Mouse (Mus musculus): ENCODE results near the gene Mvd.

Mvd gene

DNA sequence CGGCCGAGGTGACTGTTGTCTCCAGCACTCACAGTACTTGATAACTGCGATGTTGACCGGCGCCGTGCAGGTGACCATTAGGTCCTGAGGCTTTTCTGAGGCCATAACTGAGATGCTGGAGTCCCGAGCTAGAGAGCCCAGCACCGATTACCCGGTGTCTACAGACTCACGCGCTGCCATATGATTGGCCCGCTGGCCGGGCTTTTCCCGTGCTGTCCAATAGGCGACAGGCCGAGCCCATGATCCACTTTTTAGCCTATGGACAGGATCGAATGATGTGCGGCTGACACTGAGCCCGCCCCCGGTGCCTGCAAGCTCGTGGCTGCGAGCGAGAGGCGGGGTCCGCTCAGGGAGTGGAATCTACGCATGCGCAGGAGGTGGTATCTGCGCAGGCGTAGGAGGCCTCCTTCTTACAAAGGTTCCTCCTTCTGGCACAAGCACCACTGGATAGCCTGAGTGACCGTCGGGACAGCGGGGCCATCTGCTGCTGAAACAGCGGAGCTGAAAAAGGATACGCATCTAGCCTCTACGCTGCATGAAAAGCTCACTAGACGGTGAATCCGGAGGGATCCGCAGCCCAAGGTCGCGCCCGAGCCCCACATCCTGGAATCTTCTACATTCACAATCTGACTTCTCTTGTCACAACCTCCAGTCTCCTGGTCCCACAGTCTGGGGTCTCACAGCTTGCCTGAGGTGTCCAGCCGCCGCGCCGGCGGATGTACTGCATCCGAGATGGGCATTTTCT, at the start of gene Mvd:
Mvd (minus strand) TSS at position 161 of the 745 bp plus-strand sequence.
- peak; percentile 99 for DNase-seq (ENCODE audit: low spot score in 2 of 2)

- DNase-seq (ENCODE audit: low spot score in 2 of 2): no peak
Measured at GRCm38 (mm10) chr8:122488387-122488786, 45.2 kb upstream of the Mvd start.

GRCm38 (mm10) chr8:122484831-122485230, 41.6 kb upstream of the Mvd start:
- no peak for DNase-seq (ENCODE audit: low spot score in 2 of 2)

GRCm38 (mm10) chr8:122483877-122484276, 40.7 kb upstream of the Mvd start:
- no peak for DNase-seq (ENCODE audit: low spot score in 2 of 2)

DNA sequence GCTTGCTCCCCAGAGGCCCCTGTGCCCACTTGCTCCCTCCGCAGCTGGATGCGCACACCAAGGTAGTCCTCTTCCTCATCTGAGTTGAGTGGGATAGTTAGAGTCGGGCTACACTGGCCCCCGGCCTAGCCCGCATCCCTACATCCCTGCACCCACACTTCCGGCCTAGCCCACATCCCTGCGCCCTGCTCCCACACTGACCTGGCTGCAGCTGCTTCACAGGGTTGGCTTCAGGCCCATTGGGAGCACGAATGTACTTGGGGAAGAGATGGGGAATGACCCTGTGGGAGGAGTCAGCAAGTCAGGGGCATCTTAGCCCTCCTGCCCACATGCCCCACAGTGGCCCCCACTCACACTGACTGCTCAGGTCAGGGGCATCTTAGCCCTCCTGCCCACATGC, 39.2 kb upstream of the Mvd start:
- DNase-seq (ENCODE audit: low spot score in 2 of 2): no peak

- peak; percentile 76 to 89 for DNase-seq (ENCODE audit: low spot score in 2 of 2)
Measured at GRCm38 (mm10) chr8:122475580-122476320, 32.5 kb upstream of the Mvd start, which contains the start of the genes Rnf166 and Ctu2. Rnf166 (minus strand) TSS chr8:122476064. Ctu2 (plus strand) TSS chr8:122476143.

GRCm38 (mm10) chr8:122474951-122475560, 31.8 kb upstream of the Mvd start:
- DNase-seq (ENCODE audit: low spot score in 2 of 2): no peak

- DNase-seq (ENCODE audit: low spot score in 2 of 2): no peak
Measured at GRCm38 (mm10) chr8:122473911-122474421, 30.7 kb upstream of the Mvd start.

GRCm38 (mm10) chr8:122470691-122471090, 27.5 kb upstream of the Mvd start:
- DNase-seq (ENCODE audit: low spot score in 2 of 2): no peak

DNA sequence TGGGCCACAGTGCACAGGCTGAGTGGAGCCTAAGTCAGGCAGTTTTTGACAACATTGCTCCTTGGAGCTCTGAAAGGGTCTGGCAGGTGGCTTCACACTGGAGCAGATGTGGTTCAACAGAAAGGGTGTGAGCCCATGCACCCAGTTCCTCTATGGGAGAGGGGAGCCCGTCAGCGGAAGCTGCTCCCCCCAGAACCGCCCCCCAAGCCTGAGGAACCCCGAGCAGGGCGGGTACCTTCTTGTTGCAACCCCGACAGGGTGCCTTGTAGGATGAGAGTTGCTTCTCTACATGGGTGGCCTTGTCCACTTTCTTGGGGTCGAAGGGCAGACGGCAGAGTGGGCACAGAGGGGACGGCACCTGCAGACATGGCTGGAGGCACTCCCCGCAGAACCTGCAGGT, 26.7 kb upstream of the Mvd start:
- DNase-seq (ENCODE audit: low spot score in 2 of 2): no peak

GRCm38 (mm10) chr8:122469407-122469806, 26.2 kb upstream of the Mvd start:
- DNase-seq (ENCODE audit: low spot score in 2 of 2): no peak

- no peak for DNase-seq (ENCODE audit: low spot score in 2 of 2)
Measured at GRCm38 (mm10) chr8:122467816-122468215, 24.6 kb upstream of the Mvd start.

- no peak for DNase-seq (ENCODE audit: low spot score in 2 of 2)
Measured at GRCm38 (mm10) chr8:122464985-122465384, 21.8 kb upstream of the Mvd start.

DNA sequence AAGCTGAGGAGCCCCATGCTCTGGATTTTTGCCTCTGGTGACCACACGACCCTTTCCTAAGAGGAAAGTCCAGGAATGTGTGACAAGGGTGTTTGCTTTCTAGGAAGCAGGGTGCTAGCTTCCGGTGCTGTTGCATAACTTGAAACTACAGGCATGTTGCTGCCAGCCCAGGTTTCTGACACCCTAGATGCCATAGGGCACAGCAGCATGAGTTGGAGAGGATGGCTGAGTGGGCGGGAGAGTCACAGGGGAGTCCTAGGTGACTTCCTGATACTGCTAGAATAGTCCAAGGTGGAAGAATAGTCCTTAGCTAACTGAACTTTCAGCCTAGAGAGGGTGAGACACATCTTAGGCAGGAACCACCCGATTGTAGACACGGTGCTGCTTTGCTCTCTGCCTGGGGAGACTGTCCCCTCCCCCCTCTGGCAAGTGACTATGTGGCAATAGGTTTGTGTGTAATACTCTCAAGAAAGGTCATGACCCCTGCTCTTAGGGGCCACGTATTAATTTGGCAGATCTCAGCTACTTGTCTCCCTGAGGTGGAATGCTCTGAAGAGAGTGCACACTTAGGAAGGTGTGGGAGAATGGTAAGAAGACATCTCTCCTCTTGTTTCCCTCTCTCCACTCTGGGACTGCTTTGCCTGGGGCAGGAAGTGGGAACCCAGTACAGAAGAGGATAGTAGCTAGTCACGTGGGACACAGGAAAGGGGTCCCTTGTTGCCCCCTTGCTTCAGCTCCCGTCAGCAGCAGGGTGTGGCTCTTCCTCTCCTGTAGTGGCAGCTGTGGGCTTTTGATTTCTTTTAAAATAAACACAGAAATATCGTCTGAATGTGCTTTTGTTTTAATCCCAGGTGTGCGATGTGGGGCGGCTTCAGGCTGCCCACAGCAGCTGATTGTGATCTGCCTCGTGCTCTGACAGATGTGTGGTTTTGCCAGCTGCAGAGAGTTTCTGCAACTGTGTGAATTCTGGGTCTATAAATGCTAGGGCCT, 20.7 kb upstream of the Mvd start:
- DNase-seq (ENCODE audit: low spot score in 2 of 2): no peak

DNA sequence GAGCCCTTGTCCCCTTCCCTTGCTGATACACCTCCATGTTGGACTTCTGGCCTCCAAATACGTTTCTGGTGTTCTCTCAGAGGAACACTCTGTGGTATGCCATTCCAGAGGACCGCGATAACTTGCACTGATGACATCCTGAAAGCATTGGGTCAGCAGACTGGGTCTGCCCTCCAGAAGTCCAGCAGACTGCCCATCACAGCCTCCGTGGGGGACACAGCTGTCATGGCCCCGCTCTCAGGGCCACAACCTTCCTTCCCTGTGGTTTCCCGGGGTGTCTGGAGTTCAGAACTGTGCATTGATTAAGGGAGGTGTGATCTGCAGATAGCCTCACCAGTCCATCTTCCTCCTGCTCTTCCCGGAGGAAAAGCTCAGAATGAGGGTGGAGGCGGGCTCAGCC, 19.3 kb upstream of the Mvd start:
- no peak for DNase-seq (ENCODE audit: low spot score in 2 of 2)

GRCm38 (mm10) chr8:122461473-122462148, 18.4 kb upstream of the Mvd start:
- peak in 1 of 2 experiments; percentile 39 for DNase-seq (ENCODE audit: low spot score in 2 of 2)

GRCm38 (mm10) chr8:122460524-122461472, 17.6 kb upstream of the Mvd start, which contains the start of gene Snai3:
Snai3 (minus strand) TSS chr8:122460733.
- no peak for DNase-seq (ENCODE audit: low spot score in 2 of 2)

DNA sequence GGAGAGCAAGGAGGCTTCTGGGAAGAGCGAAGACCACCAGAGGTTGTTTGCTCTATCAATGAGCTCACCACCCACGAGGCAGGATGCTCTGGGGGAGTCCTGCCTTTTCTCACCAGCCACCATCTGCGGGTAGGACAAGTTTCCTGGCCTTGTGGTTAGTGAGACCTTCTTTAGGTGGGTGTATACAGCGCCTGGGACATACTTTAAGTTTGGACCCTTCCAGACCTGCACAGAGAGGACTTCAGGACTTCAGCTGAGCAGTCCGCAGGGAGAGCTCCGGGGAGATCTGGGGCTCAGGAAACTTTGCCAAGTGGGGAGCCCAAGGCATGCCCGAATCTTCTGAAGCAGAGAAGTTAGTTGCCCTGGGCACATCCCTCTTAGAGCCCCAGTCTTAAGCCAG, 16.8 kb upstream of the Mvd start:
- no peak for DNase-seq (ENCODE audit: low spot score in 2 of 2)

- no peak for DNase-seq (ENCODE audit: low spot score in 2 of 2)
Measured at GRCm38 (mm10) chr8:122459218-122459900, 16.1 kb upstream of the Mvd start.

All from frontal cortex, postnatal 14 days (tissue).